Mouse (Mus musculus): Measurements from ENCODE around the gene Tprkb. TPM values are rescaled to one million over a fixed set of nuclear protein-coding genes. Genes with fewer than 3 reads are reported as not detected.
"Not testable (repeated sequence)": the region's sequence is repeated elsewhere in the genome, so short reads cannot be mapped to it uniquely, and the experiment has no call there.

The Tprkb gene
- polyA plus RNA-seq, 1 experiment from 2014 or later = 26.7 TPM

DNA sequence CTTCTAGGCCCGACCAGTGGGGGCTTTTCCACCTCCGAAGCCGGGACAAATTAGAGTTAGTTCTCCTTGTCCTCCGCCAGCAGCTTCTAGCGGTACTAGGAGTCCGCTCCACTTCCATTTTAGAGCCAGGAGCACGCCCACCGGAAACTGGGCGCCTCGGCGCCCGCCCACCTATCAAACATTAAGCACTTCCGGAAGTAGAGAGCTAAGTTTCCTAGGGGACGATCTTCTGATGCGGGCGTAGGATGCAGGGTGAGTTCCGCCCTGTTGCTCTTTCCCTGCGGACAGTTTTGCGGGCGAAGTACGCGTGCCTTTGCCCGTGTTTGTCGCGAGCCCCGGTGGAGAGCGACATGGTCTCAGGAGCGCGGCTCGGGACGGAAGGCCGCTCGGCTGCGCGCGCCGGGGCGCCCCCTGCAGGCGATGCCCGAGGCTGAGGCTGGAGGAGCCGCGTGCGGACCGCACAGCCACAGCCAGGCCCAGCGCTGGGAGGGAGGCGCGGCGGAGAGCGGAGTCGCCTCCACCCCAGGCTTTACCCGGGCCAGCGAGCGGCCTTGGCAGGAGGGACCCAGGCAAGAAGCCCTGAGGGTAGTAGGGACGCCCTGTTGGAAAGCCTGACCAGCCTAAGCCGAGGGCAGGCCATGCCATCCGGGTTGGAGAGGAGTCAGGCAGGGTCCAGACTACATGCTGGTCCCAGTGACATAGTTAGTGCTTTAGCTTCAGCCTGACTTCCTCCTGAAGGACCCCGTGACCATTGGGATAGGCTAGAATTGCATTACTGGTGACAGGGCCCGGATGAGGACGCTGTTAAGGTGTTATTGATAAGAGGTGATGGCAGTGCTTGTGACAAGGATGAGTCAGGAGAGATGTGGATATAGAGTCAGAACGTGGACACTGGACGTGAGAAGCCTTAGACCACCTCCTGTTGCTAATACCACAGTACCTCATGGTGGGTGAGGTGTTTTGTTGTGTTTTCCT, 4.2 kb downstream of the Tprkb start, which contains the start of gene Nat8f1:
TSS of gene Nat8f1 (minus strand) at position 149 of the 975 bp plus-strand sequence.
- Histone ChIP-seq H3K4me3 (ENCODE audit: low read depth, low read length) (peak within 1 kb of the TSS; percentile 88), H3K27ac (ENCODE audit: low read depth) (peak within 1 kb of the TSS; percentile 95), H3K9ac (replicated peaks) (peak within 1 kb of the TSS; percentile 81), H3K4me2 (ENCODE audit: low read depth, low read length) (peak within 1 kb of the TSS; percentile 93), H3K4me1 (ENCODE audit: insufficient read depth) (peaks cover 23% of the 10 kb centered on the region)
- TF ChIP-seq CTCF (IDR thresholded peaks at IDR 0.05; ENCODE audit: low read depth) = peak; percentile 71
- not testable (repeated sequence) for H3K36me3 ChIP-seq (replicated peaks; ENCODE audit: insufficient read depth, low read length); H3K27me3 ChIP-seq (ENCODE audit: insufficient read depth, low read length); H3K9me3 ChIP-seq (ENCODE audit: low read length)
- ATAC-seq = peak; percentile 96
- WGBS (ENCODE audit: insufficient replicate concordance) = 1% methylated on average over 59 of the region's 61 CpGs
- peak; percentile 91 for DNase-seq

DNA sequence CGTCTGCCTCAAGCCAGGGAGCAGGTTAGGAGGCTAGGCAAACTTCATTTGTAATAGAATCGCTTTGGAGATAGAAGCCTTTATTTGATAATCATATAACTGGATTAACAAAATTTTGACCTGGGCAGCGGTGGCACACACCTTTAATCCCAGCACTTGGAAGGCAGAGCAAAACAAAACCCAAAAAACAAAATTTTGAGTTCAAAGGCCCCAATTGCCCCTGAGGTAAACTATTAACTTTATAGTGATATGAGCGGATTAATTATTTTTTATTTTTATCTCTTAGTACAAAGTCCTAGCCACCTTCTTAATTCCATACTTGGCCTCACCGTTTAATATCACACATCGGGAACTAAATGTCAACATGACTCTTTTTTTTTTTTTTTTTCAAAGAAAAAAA, 4.9 kb downstream of the Tprkb start:
- peaks cover 4% of the 10 kb centered on the region for H3K36me3 ChIP-seq (replicated peaks; ENCODE audit: insufficient read depth, low read length)
- H3K27ac ChIP-seq (ENCODE audit: low read depth) = peak overlapping the region; percentile 95
- H3K4me1 ChIP-seq (ENCODE audit: insufficient read depth) = peaks cover 17% of the 10 kb centered on the region
- no peak for TF ChIP-seq EP300 (IDR thresholded peaks at IDR 0.05; ENCODE audit: low read depth)
- TF ChIP-seq CTCF (IDR thresholded peaks at IDR 0.05; ENCODE audit: low read depth) = no peak
- H3K4me3 ChIP-seq (ENCODE audit: low read depth, low read length) = peak overlapping the region; percentile 88
- DNase-seq = no peak
- H3K27me3 ChIP-seq (ENCODE audit: insufficient read depth, low read length) = no peaks in the 10 kb centered on the region
- ATAC-seq = no peak
- peak overlapping the region; percentile 81 for H3K9ac ChIP-seq (replicated peaks)
- WGBS (ENCODE audit: insufficient replicate concordance) = 73% methylated on average over 6 of the region's 6 CpGs
- no peaks in the 10 kb centered on the region for H3K9me3 ChIP-seq (ENCODE audit: low read length)
- peak overlapping the region; percentile 93 for H3K4me2 ChIP-seq (ENCODE audit: low read depth, low read length)

DNA sequence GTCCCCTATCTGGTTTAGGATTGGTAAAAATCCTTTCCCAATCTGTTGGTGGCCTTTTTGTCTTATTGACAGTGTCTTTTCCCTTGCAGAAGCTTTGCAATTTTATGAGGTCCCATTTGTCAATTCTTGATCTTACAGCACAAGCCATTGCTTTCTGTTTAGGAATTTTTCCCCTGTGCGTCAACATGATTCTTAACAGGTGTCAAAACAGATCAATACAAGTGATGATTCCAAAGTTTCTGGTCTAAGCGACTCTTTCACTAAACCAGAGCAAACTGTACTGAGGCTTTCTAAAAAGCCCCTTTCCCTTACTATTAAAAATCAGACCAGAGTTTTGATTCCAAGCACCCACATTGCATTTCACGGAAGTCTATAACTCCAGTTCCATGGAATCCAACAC, 6.7 kb downstream of the Tprkb start:
- H3K27me3 ChIP-seq (ENCODE audit: insufficient read depth, low read length); H3K9me3 ChIP-seq (ENCODE audit: low read length); ATAC-seq; H3K27ac ChIP-seq (ENCODE audit: low read depth); H3K4me3 ChIP-seq (ENCODE audit: low read depth, low read length); DNase-seq; H3K9ac ChIP-seq (replicated peaks); H3K4me2 ChIP-seq (ENCODE audit: low read depth, low read length): not testable (repeated sequence)
- Histone ChIP-seq H3K4me1 (ENCODE audit: insufficient read depth) (peaks cover 14% of the 10 kb centered on the region), H3K36me3 (replicated peaks; ENCODE audit: insufficient read depth, low read length) (peaks cover 17% of the 10 kb centered on the region)
- 84% methylated on average over 3 of the region's 3 CpGs for WGBS (ENCODE audit: insufficient replicate concordance)

DNA sequence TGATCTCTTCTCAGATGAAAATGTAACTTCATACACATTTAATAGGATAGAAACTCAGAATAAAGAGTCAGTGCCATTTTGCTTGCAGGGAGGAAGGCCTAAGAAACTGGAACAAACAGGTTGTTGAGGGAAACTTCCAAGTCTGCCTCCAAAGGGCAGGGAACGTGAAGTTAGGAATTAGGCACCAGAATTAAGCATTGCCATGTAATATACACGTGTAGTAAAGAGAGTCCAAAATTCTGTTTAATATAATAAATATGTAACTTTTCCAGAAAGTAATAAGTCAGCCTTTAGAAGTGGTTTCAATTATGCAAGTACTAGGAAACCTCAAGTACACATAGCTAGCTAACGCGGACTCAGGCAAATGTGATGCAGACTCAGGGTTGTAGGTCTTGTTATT, 7.7 kb downstream of the Tprkb start:
- H3K36me3 ChIP-seq (replicated peaks; ENCODE audit: insufficient read depth, low read length) = peaks cover 18% of the 10 kb centered on the region
- ATAC-seq (no peak), DNase-seq (no peak)
- H3K4me3 ChIP-seq (ENCODE audit: low read depth, low read length) = no peak overlapping the region
- no peak overlapping the region for H3K4me2 ChIP-seq (ENCODE audit: low read depth, low read length)
- H3K27ac ChIP-seq (ENCODE audit: low read depth) = no peak overlapping the region
- WGBS (ENCODE audit: insufficient replicate concordance) = 85% methylated on average over 4 of the region's 4 CpGs
- H3K4me1 ChIP-seq (ENCODE audit: insufficient read depth) = peaks cover 9% of the 10 kb centered on the region
- TF ChIP-seq EP300 (IDR thresholded peaks at IDR 0.05; ENCODE audit: low read depth) = no peak
- no peak for TF ChIP-seq CTCF (IDR thresholded peaks at IDR 0.05; ENCODE audit: low read depth)
- no peaks in the 10 kb centered on the region for H3K9me3 ChIP-seq (ENCODE audit: low read length)
- H3K9ac ChIP-seq (replicated peaks) = no peak overlapping the region
- no peaks in the 10 kb centered on the region for H3K27me3 ChIP-seq (ENCODE audit: insufficient read depth, low read length)

DNA sequence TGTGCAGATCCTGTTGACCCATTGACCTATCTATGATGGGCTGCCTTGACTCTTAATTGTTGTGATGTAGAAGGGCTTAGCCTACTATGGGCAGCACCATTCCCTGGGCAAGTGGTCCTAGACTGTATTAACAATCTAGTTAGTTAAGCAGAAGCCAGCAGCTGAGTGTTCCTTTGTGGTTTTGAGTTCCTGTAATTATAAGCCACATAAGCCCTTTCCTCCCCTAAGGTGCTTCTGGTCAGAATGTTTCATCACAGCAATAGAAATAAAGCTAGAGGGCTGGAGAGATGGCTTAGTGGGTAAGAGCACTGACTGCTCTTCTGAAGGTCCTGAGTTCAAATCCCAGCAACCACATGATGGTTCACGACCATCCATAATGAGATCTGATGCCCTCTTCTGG, 12.0 kb downstream of the Tprkb start:
- DNase-seq = no peak
- no peak overlapping the region for H3K27ac ChIP-seq (ENCODE audit: low read depth)
- 0 out of 2 replicates have a peak, but pooled peaks cover under 1% of the 10 kb centered on the region for H3K4me1 ChIP-seq (ENCODE audit: insufficient read depth)
- 79% methylated on average over 1 of the region's 1 CpGs for WGBS (ENCODE audit: insufficient replicate concordance)
- H3K9ac ChIP-seq (replicated peaks) = no peak overlapping the region
- H3K9me3 ChIP-seq (ENCODE audit: low read length) = no peaks in the 10 kb centered on the region
- H3K27me3 ChIP-seq (ENCODE audit: insufficient read depth, low read length) = no peaks in the 10 kb centered on the region
- H3K36me3 ChIP-seq (replicated peaks; ENCODE audit: insufficient read depth, low read length) = peaks cover 41% of the 10 kb centered on the region
- no peak overlapping the region for H3K4me2 ChIP-seq (ENCODE audit: low read depth, low read length)
- H3K4me3 ChIP-seq (ENCODE audit: low read depth, low read length) = no peak overlapping the region
- no peak for ATAC-seq
- TF ChIP-seq EP300 (IDR thresholded peaks at IDR 0.05; ENCODE audit: low read depth) = no peak
- no peak for TF ChIP-seq CTCF (IDR thresholded peaks at IDR 0.05; ENCODE audit: low read depth)

DNA sequence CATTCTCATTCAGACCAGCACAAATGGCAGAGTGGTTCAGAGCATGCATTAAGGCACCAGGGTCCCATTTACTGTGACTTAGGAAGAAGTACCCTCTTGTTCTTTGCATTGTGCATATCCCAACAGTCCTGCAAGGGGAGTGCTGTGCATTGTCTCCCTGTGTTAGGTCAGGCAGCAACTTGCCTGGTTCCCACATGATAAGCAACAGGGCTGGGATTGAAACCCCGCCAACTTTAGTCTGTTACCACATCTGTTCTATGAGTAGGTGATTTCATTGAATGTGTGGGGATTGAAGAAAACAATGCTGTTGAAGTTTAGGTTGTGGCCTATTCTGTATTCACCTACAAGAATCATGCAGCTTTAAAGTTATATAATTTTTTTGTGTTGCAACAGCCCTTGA, 15.0 kb downstream of the Tprkb start:
- ATAC-seq (peak; percentile 47), DNase-seq (peak; percentile 53)
- Histone ChIP-seq H3K4me2 (ENCODE audit: low read depth, low read length) (no peak overlapping the region), H3K9ac (replicated peaks) (no peak overlapping the region), H3K9me3 (ENCODE audit: low read length) (no peaks in the 10 kb centered on the region), H3K27me3 (ENCODE audit: insufficient read depth, low read length) (no peaks in the 10 kb centered on the region), H3K4me3 (ENCODE audit: low read depth, low read length) (no peak overlapping the region), H3K4me1 (ENCODE audit: insufficient read depth) (0 out of 2 replicates have a peak, but pooled peaks cover 4% of the 10 kb centered on the region), H3K36me3 (replicated peaks; ENCODE audit: insufficient read depth, low read length) (peaks cover 47% of the 10 kb centered on the region), H3K27ac (ENCODE audit: low read depth) (peak overlapping the region; percentile 58)
- no peak for TF ChIP-seq EP300 (IDR thresholded peaks at IDR 0.05; ENCODE audit: low read depth)
- TF ChIP-seq CTCF (IDR thresholded peaks at IDR 0.05; ENCODE audit: low read depth) = no peak
- 54% methylated on average over 1 of the region's 1 CpGs for WGBS (ENCODE audit: insufficient replicate concordance)

All from liver, postnatal 0 days (tissue).